Mouse (Mus musculus): ENCODE results near the gene Mlst8. TPM values are rescaled to one million over a fixed set of nuclear protein-coding genes. Genes with fewer than 3 reads are reported as not detected.
A peak's percentile ranks its signal among the peaks of the same experiment; 100 is the strongest.

Gene Mlst8
- polyA plus RNA-seq (2017; shearing (Covaris generic)): 10 to 100 TPM; 14.3 to 25.8 TPM

- peak; percentile 94 for ATAC-seq
Observed at GRCm38 (mm10) chr17:24478663-24479380, at the start of gene Mlst8. TSS of gene Mlst8 (minus strand) at chr17:24479078.

- ATAC-seq: no peak
Observed at GRCm38 (mm10) chr17:24528560-24528918, 49.7 kb upstream of the Mlst8 start.

DNA sequence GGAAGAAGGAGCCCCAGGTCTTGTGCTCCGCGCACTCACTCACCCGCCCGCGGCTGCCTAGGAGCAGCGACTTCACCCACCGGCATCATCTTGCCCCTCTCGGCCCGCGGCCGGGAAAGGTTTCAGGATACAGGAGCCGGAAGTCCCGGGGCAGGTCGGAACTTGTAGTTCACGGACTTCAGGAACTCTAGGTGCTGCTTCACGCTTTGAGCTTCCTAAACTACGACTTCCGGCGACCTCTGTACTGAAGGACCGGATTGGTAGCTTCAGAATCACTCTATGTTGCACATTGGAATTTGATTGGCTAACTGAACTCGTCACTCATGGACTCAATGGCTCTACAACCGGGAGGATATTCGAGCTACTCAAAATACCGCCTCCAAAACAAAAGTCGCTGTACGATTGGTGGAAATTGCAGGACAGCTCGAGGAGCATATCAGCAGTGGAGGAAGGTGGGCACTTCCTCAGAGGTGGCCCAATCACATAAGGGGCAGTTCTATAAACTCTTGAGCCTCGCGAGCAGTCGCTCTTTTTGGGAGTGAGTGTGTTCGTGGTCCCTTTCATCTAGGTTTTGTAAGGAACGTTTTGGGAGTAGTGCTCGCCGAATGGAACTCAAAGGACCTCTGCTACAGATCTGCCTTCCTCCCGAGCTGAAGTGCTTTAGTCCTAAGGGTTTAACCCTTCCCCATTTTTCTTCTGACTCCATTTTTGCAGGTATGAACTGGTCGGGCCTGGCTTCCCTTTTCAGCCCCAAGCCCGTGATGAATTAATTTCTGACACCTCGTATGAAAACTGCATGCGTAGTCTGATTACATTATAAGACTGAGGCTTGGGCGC is 49.1 kb upstream of the Mlst8 start, which contains the start of gene Traf7:
Traf7 (minus strand) TSS at position 216 of the 837 bp plus-strand sequence.
- peak; percentile 96 for ATAC-seq

DNA sequence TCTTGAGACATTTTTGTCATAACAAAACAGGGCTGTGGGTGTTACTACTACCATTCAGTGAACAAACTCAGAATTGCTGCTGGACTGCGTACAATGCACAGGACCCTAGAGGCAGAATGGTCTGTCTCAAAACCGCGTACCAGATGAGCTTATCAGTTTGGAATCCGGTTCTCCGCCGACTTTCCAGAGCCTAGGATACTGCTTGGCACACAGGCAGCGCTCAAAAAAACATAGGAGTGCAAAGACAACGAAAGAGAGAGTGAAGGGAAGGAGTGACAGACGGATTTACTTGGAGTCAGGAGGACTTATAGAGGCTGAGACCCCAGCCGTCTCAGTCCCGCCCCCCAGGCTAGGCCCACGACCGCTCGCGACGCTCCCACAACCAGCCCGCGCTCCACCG is 48.4 kb upstream of the Mlst8 start:
- no peak for ATAC-seq

GRCm38 (mm10) chr17:24524734-24525133 is 45.9 kb upstream of the Mlst8 start:
- ATAC-seq: no peak

- ATAC-seq: no peak
Observed at GRCm38 (mm10) chr17:24520450-24520849, 41.6 kb upstream of the Mlst8 start.

- ATAC-seq: no peak
Observed at GRCm38 (mm10) chr17:24514270-24515257, 35.7 kb upstream of the Mlst8 start.

DNA sequence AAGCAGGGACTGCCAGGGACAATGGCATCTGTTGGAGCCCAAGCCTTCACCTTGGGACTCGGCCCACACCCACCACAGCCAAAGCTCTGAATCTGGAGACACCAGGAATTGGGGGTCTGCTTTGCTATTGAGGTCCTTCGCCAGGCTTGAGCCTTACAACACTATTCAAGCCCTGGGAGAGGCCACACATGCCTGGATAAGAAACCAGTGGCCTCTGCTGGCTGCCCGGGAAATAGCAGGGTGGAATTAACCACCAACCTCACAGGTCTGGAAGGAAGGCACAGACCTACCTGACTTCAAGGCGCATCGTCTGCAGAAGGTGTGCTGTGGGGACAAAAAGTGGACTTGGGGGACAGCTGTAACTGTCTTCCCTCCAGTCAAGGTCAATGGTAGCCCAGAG is 34.7 kb upstream of the Mlst8 start:
- ATAC-seq: no peak

GRCm38 (mm10) chr17:24507806-24508460 is 29.1 kb upstream of the Mlst8 start:
- no peak for ATAC-seq

- ATAC-seq: no peak
Observed at GRCm38 (mm10) chr17:24507129-24507664, 28.3 kb upstream of the Mlst8 start.

GRCm38 (mm10) chr17:24506332-24507070 is 27.6 kb upstream of the Mlst8 start:
- no peak for ATAC-seq

GRCm38 (mm10) chr17:24505286-24505955 is 26.5 kb upstream of the Mlst8 start:
- no peak for ATAC-seq

- no peak for ATAC-seq
Observed at GRCm38 (mm10) chr17:24504085-24504484, 25.2 kb upstream of the Mlst8 start.

DNA sequence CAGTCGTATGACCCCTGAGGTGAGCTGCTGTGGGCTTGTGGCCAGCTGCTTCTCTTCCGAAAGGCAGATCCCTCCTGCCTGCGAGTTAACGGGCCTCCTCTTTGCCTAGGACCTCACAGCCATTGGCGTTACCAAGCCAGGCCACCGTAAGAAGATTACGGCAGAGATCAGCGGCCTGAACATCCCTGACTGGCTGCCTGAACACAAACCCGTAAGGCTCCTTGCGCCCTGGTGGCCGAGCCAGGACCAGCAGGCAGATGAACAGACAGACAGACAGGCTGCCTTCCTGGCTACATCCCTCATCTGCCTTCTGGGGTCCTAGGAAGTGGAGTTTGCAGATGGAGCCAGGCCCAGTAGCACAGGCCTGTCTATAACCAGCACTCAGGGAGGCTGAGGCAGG is 23.3 kb upstream of the Mlst8 start:
- no peak for ATAC-seq

- no peak for ATAC-seq
Observed at GRCm38 (mm10) chr17:24496026-24496425, 17.1 kb upstream of the Mlst8 start.

DNA sequence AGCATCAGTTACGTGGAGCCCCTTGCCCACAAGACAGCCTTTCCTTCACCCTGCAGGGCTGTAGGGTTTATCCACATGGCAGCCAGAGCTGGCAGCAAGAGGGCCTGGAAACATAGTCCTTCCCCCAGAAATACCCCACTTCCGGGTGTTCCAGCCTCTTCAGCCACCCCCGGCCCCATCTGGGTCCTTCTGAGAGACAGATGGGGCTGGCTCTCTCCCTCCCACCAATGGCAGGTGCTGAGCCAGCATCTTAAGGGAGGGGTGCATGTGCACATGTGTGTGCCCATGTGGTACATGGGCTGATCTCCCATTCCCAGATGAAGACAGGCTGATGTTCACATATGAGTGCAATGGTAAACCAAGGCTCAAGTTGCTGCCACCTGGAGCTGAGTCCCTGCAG is 16.6 kb upstream of the Mlst8 start:
- ATAC-seq: no peak

- no peak for ATAC-seq
Observed at GRCm38 (mm10) chr17:24494627-24495335, 15.9 kb upstream of the Mlst8 start.

- ATAC-seq: no peak
Observed at GRCm38 (mm10) chr17:24490399-24490798, 11.5 kb upstream of the Mlst8 start.

DNA sequence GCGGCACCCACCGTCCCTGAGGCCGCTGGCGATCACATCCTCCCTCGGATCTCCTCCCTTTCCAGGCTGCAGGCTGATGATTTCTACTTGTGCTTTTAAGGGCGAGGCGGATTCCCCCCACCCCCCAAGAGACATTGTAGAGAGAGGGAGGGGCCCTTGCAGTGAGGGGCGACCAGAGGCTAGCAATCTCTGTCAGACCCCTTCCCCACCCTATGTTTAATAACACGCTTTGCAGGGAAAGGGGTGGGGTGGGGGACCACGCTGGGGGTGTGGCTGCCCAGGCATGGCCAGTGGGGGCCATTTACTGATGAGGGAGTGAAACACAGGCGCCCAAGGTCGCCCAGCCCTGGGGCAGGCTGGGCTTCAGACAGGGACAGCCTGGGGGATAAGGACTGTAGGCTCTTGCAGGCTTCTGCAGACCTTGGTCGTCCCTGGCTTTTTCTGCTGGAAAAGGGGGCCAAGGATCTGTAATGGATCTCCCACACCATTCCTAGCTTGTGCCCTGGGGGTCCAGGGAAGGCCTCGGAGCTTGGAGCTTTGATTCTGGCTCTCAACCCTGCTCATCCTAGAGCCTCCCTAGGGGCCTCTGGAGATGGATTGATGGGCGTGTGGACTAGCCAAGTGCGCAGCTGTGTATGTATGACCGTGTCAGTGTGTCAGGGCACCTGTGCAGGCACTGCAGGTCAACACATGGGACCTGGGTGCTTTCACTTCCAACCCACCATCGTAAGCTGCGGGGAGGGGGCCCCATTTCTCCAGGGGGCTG is 10.6 kb upstream of the Mlst8 start:
- no peak for ATAC-seq
